Mouse (Mus musculus) frontal cortex, postnatal 36 days (tissue): Measurements from ENCODE around the gene Krt6b.
"Not testable (repeated sequence)": the region's sequence is repeated elsewhere in the genome, so short reads cannot be mapped to it uniquely, and the experiment has no call there.

ENCODE experiments used
- DNase-seq, 2 experiments: peaks; one replicate each; pipeline ENCODE4 v3.0.0; 2022; ENCODE audit warnings: low spot score in 2 of 2

Gene Krt6b

DNA sequence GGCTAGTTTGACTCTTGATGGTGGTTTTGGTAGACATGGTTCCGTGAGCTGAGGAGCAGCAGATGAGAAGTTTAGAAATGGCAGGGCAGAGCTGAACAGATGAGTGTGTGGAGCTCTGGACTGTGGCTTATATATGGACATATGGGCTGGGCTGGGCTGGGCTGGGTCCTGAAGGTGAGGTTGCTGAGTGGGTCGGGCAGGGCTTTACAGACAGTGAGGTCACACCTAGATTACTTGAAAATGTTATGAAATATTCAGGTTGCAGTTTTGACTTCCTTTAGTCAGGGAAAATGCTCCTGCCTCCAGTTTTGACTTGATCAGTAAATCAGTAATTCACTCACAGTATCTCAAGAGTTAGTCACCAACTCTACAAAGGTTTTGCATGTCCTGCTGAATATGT, at the start of gene Krt6b:
TSS of gene Krt6b (minus strand) at position 101 of the 400 bp plus-strand sequence.
- no peak for DNase-seq

DNA sequence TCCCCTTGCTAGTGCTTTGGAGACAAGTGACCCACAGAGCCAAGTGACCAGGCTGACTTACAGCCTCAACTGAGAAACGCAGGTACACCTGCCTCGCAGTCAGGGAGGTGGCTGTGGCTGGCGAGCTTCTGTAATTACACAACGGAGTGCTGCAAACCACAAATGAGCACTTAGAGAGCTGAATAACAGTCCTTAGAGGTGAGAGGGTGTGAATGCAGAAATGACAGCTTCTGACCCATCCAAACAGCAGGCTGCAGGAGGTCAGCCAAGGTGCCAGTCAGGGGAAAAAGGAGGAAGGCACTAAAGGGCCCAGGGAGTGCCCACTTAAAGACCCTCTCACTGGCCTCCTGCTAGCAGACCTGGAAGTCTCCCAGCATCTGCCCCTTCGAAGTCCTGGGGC, 44.6 kb upstream of the Krt6b start:
- no peak for DNase-seq

DNA sequence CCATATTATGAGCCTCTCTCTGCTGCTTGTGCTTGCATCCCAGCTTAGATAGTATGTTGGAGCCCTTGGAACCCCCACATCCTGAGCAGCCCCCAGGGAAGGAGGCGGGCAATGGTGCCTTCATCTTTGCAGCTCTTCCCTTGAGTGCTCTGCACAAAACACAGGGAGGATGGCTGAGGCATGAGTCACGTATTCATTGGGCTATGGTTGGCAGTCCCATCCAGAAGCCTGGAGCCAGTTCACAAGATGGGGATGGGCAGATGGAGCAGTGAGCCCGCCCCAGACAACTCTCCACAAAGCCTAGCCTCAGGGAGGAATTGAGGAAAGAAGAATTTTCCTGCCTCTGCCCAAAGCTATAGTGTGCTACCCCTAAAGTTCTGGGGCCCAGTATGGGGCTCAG, 35.7 kb upstream of the Krt6b start:
- no peak for DNase-seq

DNA sequence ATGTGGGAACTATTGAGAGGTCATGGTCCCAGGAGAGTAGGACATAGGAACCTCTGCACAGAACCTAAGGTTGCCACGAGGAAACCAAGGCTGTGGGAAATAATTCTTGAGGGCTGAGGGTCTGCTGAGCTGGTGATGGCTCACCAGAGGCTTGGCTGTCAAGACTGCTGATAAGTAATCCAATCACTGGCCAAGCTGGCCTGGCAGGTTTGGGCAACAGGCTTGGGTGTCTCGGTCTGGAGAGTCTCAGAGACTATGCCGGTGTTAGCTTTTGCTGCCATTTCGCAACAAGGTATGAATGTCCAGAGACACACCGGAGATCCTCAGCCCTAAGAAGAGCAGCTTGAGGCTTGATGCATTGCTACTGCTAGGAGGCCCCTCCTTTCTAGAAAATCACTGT, 34.3 kb upstream of the Krt6b start:
- no peak for DNase-seq

DNA sequence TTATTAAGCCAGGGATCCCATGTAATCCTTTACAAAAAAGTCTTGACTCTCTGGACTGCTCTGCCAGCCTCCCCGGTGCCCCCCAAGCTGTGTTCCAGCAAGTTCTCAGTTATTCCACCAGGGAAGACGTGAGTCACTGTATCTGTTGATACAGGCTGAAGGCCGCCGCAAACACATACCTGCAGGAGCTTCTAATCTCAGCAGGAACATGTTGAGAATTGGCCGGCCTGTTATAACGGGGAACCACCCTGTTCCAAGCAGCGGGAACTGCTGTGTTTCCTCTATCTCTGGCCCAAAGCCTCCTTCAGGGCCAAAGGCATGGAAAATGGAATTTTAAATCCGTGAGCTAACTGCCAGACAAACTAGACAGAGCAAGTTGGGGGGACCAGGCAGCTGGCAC, 33.6 kb upstream of the Krt6b start:
- no peak for DNase-seq

DNA sequence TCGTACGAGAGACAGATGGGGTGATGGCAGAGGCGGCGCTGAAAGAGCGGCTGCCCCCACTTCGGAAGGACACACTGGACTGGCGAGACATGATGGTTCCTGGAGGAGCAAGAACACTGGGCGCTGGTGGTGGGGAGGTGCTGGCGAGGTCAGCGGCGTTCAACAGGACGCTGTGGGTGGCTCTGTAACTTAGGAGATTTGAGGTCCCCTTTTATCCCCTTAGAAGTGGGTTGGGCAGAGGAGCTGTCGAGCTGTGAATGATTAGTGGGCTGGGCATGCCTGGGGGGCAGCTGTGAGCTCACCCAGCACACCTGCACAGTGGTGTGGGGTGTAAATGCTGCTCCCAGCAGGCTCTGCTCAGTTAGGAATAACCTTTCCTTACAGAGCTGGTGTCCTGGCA, 32.6 kb upstream of the Krt6b start, which contains the start of gene Krt5:
TSS of gene Krt5 (minus strand) at position 179 of the 400 bp plus-strand sequence.
- DNase-seq: no peak

DNA sequence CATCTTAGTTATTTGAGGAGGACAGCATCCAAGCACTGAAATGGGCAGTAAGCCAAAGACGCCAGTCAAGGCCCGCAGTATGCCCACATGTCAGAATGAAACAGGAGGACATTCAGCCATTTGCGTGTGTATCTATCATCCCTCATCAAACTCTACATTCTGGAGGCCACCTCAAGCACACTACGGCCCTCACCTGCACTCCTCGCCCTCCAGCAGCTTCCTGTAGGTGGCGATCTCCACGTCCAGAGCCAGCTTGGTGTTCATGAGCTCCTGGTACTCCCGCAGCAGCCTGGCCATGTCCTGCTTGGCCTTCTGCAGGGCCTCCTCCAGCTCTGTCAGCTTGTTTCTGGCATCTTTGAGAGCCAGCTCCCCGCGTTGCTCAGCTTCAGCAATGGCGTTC, 28.6 kb upstream of the Krt6b start:
- no peak for DNase-seq

DNA sequence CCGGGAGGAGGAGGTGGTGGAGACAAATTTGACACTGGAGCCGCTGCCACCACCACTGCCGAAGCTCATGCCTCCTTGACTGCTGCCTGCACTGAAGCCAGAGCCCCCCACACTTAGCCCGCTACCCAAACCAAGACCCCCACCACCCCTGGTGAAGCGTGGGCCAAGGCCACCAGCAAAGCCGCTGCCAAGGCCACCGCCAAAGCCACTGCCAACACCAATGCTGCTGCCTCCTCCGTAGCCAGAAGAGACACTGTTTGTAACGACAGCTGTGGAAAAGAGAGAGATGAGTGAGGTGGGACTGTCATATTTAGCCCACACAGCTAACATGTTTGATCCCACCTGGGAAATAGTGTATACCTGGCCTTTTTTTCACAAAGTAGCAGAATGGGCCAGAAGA, 27.4 kb upstream of the Krt6b start:
- no peak for DNase-seq

DNA sequence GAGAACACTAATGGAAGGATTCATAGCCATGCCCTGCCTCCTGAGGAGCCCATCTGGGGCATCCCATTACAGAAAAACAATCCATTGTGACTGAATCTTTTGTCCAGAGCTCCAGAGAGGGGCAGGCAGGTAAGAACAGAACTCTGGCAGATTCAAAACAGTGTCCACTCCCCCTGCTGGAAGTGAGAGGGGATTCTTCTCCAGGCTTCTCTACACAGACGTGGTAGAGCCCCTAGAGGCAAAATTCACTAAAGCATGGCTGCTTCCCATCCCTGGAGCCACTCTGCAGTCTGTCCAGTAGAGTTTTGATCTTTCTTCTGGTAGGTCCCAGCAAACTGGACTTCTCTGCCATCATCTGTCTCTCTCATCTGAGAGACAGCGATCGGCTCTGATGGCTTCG, 24.0 kb upstream of the Krt6b start:
- no peak for DNase-seq

DNA sequence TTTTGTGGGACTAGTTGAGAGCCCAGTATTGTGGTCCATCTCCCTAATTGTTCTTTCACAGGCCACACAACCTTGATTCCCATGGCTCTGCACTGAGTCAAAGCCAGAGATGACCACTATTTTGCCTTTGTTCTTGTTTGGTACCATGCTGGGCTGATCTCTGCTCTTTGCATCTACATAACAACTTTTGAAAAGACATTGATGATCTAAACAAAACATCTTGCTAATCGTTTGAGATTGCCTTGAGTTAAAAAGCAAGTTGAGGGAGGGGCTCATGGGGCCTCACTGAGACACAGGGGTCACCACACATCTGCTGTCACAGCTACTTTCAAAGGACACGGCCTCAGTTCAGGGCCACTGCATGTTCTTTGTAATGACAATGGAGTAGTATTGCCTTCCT, 22.3 kb upstream of the Krt6b start:
- DNase-seq: no peak

DNA sequence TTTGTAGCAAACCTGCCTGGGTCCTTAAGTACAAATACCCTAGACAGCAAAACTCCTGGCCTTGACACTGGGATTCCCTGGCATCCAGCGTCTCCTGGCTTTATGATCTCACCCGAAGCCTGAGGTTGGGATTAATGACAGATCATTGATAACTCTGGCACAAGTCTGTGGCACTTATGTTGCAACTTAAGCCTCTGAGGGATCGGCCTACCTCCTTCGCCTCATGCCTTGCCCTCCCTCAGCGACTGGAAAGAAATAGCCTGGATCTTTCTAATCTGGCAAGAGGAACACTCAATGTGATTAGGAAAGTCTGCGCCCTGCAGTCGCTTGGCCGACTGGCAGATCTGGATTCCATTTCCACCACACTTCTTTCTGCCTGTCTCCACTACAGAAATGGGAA, 19.8 kb upstream of the Krt6b start:
- no peak for DNase-seq

DNA sequence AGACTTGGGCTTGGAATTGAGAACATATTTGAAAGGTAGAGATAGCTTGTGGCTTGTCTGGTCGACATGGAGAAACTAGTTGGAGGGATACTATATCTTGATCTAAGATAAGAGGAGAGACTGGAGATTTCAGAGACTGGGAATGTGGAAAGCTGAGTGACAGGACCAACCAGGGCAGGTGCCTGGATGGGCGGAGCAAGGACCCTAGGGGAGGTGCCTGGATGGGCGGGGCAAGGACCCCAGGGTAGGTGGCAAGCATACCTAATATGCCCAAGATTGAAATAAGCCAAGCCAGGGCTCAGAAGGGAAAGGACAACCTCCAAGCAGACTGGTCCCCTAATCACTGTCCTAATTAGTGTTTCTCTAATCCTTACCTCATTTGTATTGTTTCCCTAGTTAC, 19.1 kb upstream of the Krt6b start:
- DNase-seq: no peak

DNA sequence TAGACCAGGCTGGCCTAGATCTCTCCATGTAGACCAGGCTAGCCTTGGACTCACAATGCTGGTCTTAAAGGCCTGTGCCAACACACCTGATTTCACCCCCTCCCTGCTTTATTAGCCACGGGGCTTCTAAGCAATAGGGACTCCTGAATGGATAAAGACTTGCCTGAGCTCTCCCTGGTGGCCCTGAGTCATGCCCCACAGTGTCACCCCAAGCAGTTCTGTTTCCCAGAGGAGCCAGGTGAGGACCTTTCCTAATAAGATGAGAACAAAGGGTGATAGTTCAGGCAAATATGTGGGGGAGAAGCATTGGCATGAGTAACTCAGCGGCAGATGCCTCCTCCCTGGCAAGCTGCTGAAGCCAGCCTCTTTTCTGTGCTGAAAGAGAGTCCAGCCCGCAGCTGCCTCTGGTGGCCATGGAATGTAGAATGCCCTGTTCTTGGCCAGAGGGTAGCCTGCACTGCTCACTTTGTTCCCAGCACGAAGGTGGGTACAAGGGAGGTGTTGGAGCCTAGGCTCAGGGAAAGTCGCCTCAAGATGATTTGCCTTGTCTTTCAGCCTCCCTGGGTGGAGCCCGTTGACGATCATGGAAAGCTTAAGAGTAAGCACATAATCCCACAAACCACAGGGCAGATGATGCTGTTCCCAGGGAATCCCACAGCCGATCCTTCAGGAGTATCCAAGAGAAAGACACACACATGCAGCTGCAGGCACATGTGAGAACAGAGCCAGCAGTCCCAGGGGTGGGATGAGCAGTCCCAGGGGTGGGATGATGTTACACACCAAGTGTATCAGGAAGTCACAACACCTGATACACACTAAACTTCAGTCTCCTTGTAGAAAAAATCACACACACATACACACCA, 17.5 kb upstream of the Krt6b start:
- DNase-seq: no peak

DNA sequence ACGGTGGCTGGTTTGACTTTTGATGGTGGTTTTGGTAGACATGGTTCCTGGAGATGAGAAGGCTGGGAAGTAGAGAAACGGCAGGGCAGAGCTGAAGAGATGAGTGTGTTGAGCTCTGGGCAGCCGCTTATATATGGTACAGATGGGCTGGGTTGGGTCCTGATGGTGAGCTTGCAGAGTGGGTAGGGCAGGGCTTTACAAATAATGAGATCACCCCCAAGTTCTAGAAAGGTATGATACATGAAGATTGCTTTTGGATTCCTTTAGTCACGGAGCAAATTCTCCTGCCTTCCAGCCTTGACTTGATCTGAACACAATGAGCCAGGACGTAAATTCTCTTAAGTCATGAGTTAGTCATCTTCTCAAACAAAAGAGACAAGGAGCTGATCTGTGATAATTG, 14.1 kb upstream of the Krt6b start, which contains the start of gene Krt6a:
TSS of gene Krt6a (minus strand) at position 101 of the 400 bp plus-strand sequence.
- no peak for DNase-seq

DNA sequence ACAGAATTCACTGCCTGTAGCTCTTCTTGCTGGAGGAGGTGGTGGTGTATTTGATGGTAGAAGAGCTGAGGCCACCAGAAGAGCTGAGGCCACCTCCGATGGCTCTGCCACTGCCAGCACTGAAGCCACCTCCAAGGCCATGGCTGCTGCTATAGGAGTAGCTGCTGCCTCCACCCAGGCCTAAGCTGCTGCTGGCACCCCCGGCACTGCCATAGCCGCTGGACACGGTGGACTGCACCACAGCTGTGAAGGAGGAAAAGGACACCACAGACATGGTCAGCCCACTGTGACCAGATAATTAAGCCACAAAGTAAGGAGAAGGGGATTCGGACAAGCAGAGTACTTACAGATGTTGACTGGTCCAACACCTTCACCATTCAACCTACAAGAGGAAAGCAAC, 10.4 kb upstream of the Krt6b start:
- not testable (repeated sequence) for DNase-seq

DNA sequence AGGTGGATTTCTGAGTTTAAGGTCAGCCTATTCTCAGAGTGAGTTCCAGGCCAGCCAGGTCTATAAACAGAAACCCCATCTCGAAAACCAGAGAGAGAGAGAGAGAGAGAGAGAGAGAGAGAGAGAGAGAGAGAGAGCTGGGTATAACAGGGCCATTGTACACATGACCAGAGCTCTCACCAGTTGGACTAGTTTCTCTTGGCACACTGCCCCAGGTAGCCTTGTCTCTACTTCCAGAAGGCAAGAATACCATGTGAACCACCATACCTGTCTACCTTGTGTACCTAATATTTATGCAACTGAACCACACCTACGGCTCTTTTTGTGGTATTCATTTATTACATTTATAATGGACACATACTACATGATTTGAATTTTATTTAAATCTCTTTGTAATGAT, 8.1 kb upstream of the Krt6b start:
- DNase-seq: no peak

DNA sequence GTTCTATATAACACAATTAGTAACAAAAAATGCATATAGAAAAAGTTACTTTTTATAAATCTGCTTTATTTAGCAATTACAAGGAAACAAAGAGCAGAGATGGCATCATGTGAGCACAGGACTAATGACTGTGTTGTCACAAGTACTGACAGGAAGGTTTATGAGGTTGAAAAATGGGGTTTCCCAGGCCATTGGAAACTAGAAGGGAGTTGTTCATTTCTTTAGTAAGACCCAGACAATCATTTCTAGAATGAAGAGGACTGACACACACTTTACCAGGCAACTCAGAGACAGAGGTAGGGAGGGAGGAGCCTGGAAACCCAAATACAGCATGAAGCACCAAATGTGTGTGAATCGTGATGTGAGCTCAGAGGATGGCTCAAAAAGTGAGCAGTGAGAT, 4.1 kb downstream of the Krt6b start:
- DNase-seq: no peak

DNA sequence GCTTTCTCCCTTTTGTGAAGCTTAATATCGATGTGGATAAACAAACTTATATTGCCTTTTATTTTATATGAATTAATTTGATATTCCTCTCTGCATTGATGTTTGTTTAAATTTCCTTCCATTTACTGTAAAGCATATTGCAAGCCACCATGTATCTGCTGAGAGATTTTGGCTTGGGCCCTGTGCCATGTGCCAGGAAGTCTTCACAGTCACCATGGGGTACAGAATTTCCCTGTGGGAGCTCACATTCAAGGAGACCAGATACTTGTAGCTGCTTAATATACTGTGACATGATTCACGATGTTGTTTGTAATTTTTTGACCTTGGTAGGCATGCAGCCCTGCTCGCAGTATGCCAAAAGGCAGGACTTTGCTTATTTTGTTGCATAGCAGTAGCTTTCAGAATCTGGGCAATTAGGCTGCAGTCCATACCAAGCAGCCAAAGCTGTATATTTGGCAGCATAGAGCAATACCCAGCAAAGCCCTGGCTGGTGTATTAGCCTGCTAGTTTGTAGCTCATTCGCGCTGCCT, 27.3 kb downstream of the Krt6b start:
- no peak for DNase-seq

DNA sequence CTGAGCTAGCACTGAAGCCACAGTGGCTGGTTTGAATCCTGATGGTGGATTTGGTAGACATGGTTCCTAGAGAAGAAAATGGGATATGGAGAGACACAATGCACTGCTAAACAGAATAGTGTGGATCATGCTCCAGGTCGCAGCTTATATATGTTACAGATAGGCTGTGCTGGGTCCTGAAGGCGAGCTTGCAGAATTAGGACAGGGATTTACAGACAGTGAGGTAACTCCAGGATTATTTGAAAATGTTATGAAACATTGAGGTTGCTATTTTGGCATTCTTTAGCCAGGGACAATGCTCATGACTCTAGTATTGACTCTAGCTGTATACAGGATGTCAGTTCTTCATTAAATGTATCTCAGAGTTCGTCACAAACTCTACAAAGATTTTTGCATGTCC, 32.8 kb downstream of the Krt6b start, which contains the start of gene Gm5478:
TSS of gene Gm5478 (minus strand) at position 101 of the 400 bp plus-strand sequence.
- DNase-seq: no peak

DNA sequence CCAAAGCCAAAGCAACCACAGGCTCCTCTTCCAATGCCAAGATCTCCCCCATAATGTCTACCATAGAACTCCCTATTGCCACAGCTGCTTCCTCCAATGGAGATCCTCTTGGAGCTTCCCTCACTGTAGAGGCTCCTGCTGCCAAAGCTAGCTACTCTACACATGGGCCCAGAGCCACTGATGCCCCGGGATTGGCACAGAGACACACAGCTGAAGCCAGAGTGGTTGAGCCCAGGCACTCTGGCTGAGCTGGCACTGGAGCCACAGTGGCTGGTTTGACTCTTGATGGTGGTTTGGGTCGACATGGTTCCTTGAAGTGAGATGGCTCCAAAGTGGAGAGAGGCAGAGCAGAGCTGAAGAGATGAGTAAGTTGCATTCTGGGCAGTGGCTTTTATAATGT, 52.2 kb downstream of the Krt6b start, which contains the start of gene Gm5414:
TSS of gene Gm5414 (minus strand) at position 305 of the 400 bp plus-strand sequence.
- no peak for DNase-seq
